Mouse (Mus musculus): ENCODE data around the gene Sf3b6. TPM values are rescaled to one million over a fixed set of nuclear protein-coding genes. Genes with fewer than 3 reads are reported as not detected.
"Not testable (repeated sequence)": the region's sequence is repeated elsewhere in the genome, so short reads cannot be mapped to it uniquely, and the experiment has no call there.

Sf3b6 gene
- polyA plus RNA-seq, 1 experiment, result 83.7 TPM

DNA sequence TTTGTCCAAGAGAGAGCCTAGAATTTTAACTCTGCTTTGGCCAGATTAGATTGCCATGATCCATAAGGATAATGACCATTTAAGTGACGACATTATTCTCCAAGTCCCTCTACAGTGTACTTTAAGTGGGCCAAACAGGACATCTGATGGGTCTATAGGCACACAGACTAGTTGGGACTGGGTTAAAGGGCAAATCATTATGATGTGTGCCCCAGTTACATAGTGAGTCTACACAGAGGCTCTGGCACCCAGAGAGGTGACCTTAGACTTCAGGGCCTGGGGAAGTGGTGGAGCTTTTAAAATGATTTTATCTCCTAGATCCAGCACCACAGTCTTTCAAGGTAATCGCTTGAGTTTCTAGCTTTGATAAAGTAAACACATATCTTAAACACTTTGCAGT is 37.1 kb upstream of the Sf3b6 start:
- Histone ChIP-seq H3K4me1 (ENCODE audit: control insufficient read depth, insufficient read depth, low read length) (no peaks in the 10 kb centered on the region), H3K36me3 (ENCODE audit: control insufficient read depth, insufficient read depth, low read length) (no peaks in the 10 kb centered on the region), H3K27ac (ENCODE audit: insufficient read depth, low read depth, low read length) (no peak overlapping the region), H3K4me3 (ENCODE audit: insufficient read depth, low read depth, low read length) (no peak overlapping the region), H3K27me3 (replicated peaks; ENCODE audit: control insufficient read depth, insufficient read depth, low read length) (no peaks in the 10 kb centered on the region)
- TF ChIP-seq POLR2A (IDR thresholded peaks at IDR 0.05; ENCODE audit: low read depth, low read length) (no peak), CTCF (conservative IDR thresholded peaks at IDR 0.05; ENCODE audit: insufficient read depth, insufficient read length, low read depth, low read length) (no peak)
- WGBS, result 84% methylated on average over 2 of the region's 2 CpGs
- DNase-seq, result no peak

DNA sequence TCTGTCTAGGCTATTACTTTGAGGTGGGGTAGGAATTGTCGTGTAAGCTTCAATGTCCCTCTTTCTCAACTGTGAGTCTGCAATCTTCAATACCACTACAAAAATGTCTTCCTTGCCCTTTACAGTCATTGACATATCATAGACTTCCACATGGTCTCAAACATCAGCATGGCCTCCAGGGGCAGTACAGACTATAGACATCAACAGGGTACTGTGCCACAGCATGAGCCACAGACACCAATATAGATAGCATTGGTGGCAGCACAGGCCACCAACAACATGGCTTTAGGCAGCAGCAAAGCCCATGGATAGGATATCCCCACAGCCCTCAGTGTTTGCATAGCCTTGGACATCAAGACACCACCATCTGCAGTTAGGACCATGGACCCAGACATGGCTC is 36.1 kb upstream of the Sf3b6 start:
- H3K27ac ChIP-seq (ENCODE audit: insufficient read depth, low read depth, low read length), result no peak overlapping the region
- DNase-seq, result no peak
- no peaks in the 10 kb centered on the region for H3K27me3 ChIP-seq (replicated peaks; ENCODE audit: control insufficient read depth, insufficient read depth, low read length)
- 97% methylated on average over 1 of the region's 1 CpGs for WGBS
- TF ChIP-seq POLR2A (IDR thresholded peaks at IDR 0.05; ENCODE audit: low read depth, low read length), result no peak
- H3K4me1 ChIP-seq (ENCODE audit: control insufficient read depth, insufficient read depth, low read length), result no peaks in the 10 kb centered on the region
- H3K4me3 ChIP-seq (ENCODE audit: insufficient read depth, low read depth, low read length), result no peak overlapping the region
- H3K36me3 ChIP-seq (ENCODE audit: control insufficient read depth, insufficient read depth, low read length), result no peaks in the 10 kb centered on the region

DNA sequence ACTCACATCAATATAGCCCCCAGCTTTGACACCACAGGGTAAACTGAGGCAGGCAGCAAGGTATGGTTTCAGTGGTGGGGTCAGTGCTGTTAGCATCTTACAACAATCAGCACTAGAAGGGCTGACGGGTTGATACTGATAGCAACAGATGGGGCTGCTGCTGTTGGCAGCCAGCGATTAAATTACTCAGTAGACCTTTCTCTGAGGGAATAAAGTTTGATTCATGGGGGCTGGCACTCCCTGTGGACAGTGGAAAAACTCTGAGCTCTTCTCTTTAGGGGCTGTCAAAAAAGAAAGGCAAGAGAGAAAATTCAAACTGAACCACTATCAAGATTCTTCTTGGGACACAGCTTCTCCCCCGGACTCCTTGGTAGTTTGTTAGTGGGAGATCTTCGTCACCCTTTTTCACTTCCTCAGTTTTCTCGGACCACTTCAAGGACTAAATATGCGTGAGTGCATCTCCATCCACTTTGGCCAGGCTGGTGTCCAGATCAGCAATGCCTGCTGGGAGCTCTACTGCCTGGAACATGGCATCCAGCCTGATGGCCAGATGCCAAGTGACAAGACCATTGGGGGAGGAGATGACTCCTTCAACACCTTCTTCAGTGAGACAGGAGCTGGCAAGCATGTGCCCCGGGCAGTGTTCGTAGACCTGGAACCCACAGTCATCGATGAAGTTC is 35.5 kb upstream of the Sf3b6 start:
- H3K27ac ChIP-seq (ENCODE audit: insufficient read depth, low read depth, low read length); H3K36me3 ChIP-seq (ENCODE audit: control insufficient read depth, insufficient read depth, low read length); H3K4me1 ChIP-seq (ENCODE audit: control insufficient read depth, insufficient read depth, low read length); H3K4me3 ChIP-seq (ENCODE audit: insufficient read depth, low read depth, low read length); H3K27me3 ChIP-seq (replicated peaks; ENCODE audit: control insufficient read depth, insufficient read depth, low read length): not testable (repeated sequence)
- 57% methylated on average over 9 of the region's 9 CpGs for WGBS
- DNase-seq, result peak; percentile 42

DNA sequence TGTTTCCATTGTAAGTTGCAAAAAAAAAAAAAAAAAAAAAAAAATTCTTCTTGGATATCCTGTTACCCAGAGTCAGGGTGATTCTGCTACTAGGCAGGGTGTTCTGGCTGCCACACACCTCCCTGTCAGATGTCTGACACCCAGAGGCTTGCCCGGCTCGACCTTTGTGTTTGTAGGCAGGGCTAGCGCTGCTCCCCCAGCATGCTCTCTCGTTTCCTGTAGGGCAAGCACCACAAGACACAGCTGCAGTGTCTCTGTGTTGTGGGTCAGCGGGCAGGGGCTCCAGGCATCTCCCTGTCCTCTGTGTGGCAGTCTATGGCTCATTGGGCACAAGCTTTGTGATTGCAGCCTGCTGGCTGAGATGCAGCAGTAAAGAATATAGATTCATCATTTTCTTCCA is 33.7 kb upstream of the Sf3b6 start:
- Histone ChIP-seq H3K27ac (ENCODE audit: insufficient read depth, low read depth, low read length) (no peak overlapping the region), H3K4me1 (ENCODE audit: control insufficient read depth, insufficient read depth, low read length) (no peaks in the 10 kb centered on the region), H3K27me3 (replicated peaks; ENCODE audit: control insufficient read depth, insufficient read depth, low read length) (no peaks in the 10 kb centered on the region), H3K4me3 (ENCODE audit: insufficient read depth, low read depth, low read length) (no peak overlapping the region), H3K36me3 (ENCODE audit: control insufficient read depth, insufficient read depth, low read length) (no peaks in the 10 kb centered on the region)
- DNase-seq, result peak; percentile 71
- no peak for TF ChIP-seq CTCF (conservative IDR thresholded peaks at IDR 0.05; ENCODE audit: insufficient read depth, insufficient read length, low read depth, low read length)
- TF ChIP-seq POLR2A (IDR thresholded peaks at IDR 0.05; ENCODE audit: low read depth, low read length), result no peak
- WGBS, result 28% methylated on average over 5 of the region's 5 CpGs

DNA sequence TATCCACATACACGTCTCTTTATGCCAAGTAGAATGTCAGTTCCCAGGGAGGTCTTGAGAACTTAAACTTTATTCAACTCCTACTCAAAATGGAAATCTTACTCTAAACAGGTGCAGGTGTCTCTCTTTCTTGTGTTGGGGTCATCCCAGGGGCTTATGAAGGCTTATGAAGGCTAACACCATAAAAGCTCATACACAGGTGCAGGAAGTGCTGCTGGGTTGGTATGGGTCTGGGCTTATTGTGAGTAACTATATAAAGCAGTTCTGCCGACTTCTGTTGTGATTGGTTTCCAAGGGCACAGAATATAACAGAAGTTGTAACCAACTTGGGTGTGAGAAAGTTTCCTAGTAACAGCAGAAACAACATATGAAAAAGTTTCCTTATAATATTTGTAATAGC is 32.9 kb upstream of the Sf3b6 start:
- 73% methylated on average over 2 of the region's 2 CpGs for WGBS

DNA sequence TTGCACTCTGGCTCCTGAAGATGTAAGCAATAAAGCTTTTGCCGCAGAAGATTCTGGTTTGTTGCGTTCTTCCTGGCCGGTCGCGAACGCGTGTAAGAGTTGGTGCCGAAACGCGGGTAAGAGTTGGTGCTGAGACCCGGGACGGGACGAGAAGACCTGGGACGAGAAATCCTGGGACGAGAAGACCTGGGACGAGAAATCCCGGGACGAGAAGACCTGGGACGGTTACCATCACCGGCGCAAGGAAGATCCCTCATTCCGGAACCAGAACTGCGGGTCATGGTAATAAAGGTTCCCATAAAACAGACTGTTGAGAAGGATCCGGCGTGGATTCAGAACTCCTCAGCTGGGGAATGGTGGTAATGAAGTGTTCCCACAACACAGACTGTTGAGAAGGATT is 29.2 kb upstream of the Sf3b6 start:
- not testable (repeated sequence) for DNase-seq; H3K27ac ChIP-seq (ENCODE audit: insufficient read depth, low read depth, low read length); H3K27me3 ChIP-seq (replicated peaks; ENCODE audit: control insufficient read depth, insufficient read depth, low read length); H3K4me1 ChIP-seq (ENCODE audit: control insufficient read depth, insufficient read depth, low read length); H3K36me3 ChIP-seq (ENCODE audit: control insufficient read depth, insufficient read depth, low read length); H3K4me3 ChIP-seq (ENCODE audit: insufficient read depth, low read depth, low read length)
- WGBS, result 96% methylated on average over 25 of the region's 25 CpGs

More for the DNA sequence above, 32.9 kb upstream of the Sf3b6 start:
- DNase-seq, result no peak
- H3K4me3 ChIP-seq (ENCODE audit: insufficient read depth, low read depth, low read length), result no peak overlapping the region
- no peaks in the 10 kb centered on the region for H3K36me3 ChIP-seq (ENCODE audit: control insufficient read depth, insufficient read depth, low read length)
- no peaks in the 10 kb centered on the region for H3K4me1 ChIP-seq (ENCODE audit: control insufficient read depth, insufficient read depth, low read length)
- H3K27me3 ChIP-seq (replicated peaks; ENCODE audit: control insufficient read depth, insufficient read depth, low read length), result no peaks in the 10 kb centered on the region
- TF ChIP-seq POLR2A (IDR thresholded peaks at IDR 0.05; ENCODE audit: low read depth, low read length), result no peak
- no peak for TF ChIP-seq CTCF (conservative IDR thresholded peaks at IDR 0.05; ENCODE audit: insufficient read depth, insufficient read length, low read depth, low read length)
- H3K27ac ChIP-seq (ENCODE audit: insufficient read depth, low read depth, low read length), result no peak overlapping the region

DNA sequence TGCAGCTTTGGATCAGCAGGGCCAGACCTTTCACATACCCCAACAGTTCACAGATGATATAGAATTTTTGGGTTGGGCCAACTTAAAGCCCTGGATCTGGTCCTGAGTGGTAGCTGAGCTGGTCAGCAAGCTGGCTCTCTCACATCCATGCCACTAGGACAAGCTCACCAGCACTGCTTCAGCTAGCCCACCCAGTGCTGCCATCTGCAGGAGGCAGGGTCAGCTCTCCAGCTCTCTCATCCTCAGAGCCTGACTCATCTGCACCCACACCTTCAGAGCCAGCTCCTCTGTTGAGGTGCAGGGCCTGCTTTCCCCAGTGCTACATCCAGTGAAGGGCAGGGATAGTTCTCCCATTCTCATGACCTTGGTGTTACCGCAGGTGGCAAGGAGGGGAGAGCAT is 23.6 kb upstream of the Sf3b6 start:
- DNase-seq, result peak; percentile 38
- Histone ChIP-seq H3K27me3 (replicated peaks; ENCODE audit: control insufficient read depth, insufficient read depth, low read length) (no peaks in the 10 kb centered on the region), H3K36me3 (ENCODE audit: control insufficient read depth, insufficient read depth, low read length) (no peaks in the 10 kb centered on the region), H3K4me1 (ENCODE audit: control insufficient read depth, insufficient read depth, low read length) (no peaks in the 10 kb centered on the region), H3K4me3 (ENCODE audit: insufficient read depth, low read depth, low read length) (no peak overlapping the region), H3K27ac (ENCODE audit: insufficient read depth, low read depth, low read length) (no peak overlapping the region)
- peak; percentile 61 for TF ChIP-seq CTCF (conservative IDR thresholded peaks at IDR 0.05; ENCODE audit: insufficient read depth, insufficient read length, low read depth, low read length)
- TF ChIP-seq POLR2A (IDR thresholded peaks at IDR 0.05; ENCODE audit: low read depth, low read length), result no peak
- WGBS, result 71% methylated on average over 1 of the region's 1 CpGs

DNA sequence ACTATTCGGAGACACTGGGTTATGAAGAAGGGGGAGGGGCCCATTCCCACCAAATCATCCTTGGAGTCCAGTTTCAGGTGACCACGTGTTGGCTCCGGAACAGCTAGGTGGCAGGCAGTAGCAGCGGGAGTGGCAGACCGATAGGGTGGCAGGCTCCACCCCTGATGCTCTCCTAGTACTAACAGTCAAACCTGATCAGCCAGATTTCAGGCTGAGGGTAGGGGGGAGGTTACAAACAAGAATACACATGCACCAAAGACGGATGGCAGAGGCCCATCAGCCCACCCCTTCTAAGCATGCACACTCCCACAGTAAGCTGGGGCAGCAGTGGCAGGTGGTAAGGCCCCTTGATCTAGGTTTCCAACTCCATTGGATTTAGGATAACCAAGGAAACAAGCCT is 19.9 kb upstream of the Sf3b6 start:
- WGBS, result 66% methylated on average over 6 of the region's 6 CpGs
- not testable (repeated sequence) for DNase-seq; H3K4me1 ChIP-seq (ENCODE audit: control insufficient read depth, insufficient read depth, low read length); H3K4me3 ChIP-seq (ENCODE audit: insufficient read depth, low read depth, low read length); H3K27ac ChIP-seq (ENCODE audit: insufficient read depth, low read depth, low read length); H3K36me3 ChIP-seq (ENCODE audit: control insufficient read depth, insufficient read depth, low read length); H3K27me3 ChIP-seq (replicated peaks; ENCODE audit: control insufficient read depth, insufficient read depth, low read length)
